Mouse (Mus musculus) limb, embryonic 13.5 days (tissue): ENCODE data around the gene Ugt8a. TPM values are rescaled to one million over a fixed set of nuclear protein-coding genes. Genes with fewer than 3 reads are reported as not detected.

Source experiments
- ATAC-seq: fragments of 200-750 bp; cut with Nextera tagmentation; 2 replicates; pipeline ENCODE4 v1.8.0; 2017; ENCODE audit warnings: low read depth, moderate number of reproducible peaks, moderate TSS enrichment; ENCODE audit not compliant: low FRiP score
- H3K27ac ChIP-seq: fragments of 300-500 bp; sonication (generic); 2 replicates; pipeline ENCODE4 v1.5.1; 2015; ENCODE audit warnings: inconsistent platforms, mild to moderate bottlenecking, moderate library complexity
- H3K27me3 ChIP-seq: fragments of 300-500 bp; sonication (generic); 2 replicates; pipeline ENCODE4 v1.6.1; 2015; ENCODE audit warnings: mild to moderate bottlenecking, inconsistent platforms
- H3K36me3 ChIP-seq: fragments of 300-500 bp; sonication (generic); 2 replicates; pipeline ENCODE4 v1.6.1; 2015; ENCODE audit warnings: inconsistent platforms, mild to moderate bottlenecking, moderate library complexity
- H3K4me1 ChIP-seq: fragments of 300-500 bp; sonication (generic); 2 replicates; pipeline ENCODE4 v1.6.1; 2015; ENCODE audit warnings: inconsistent platforms
- H3K4me2 ChIP-seq: fragments of 300-500 bp; sonication (generic); replicated peaks from 2 replicates; pipeline ENCODE4 v1.6.1; 2015; ENCODE audit warnings: inconsistent platforms, mild to moderate bottlenecking, moderate library complexity
- H3K4me3 ChIP-seq: fragments of 300-500 bp; sonication (generic); 2 replicates; pipeline ENCODE4 v1.5.1; 2015; ENCODE audit warnings: moderate library complexity, mild to moderate bottlenecking, inconsistent platforms
- H3K9ac ChIP-seq: fragments of 300-500 bp; sonication (generic); 2 replicates; pipeline ENCODE4 v1.6.1; 2015; ENCODE audit warnings: mild to moderate bottlenecking, inconsistent platforms
- H3K9me3 ChIP-seq: fragments of 300-500 bp; sonication (generic); 2 replicates; pipeline ENCODE4 v1.6.1; 2016; ENCODE audit warnings: inconsistent platforms
- WGBS: fragments of 180-500 bp; shearing (Covaris S2); methylation state at CpG from one replicate; pipeline ENCODE4 v1.1.7; 2015; 5-methylcytosine and 5-hydroxymethylcytosine counted together
- polyA plus RNA-seq: library from polyadenylated mRNA; unstranded; fragments of >200 nt; fragmentation: Nextera tagmentation; extraction: Ambion mirVana; gene quantifications from 2 replicates; pipeline ENCODE4 v1.2.1, GENCODE M21; 2015

The Ugt8a gene
- 0.29 and 0.47 TPM in 2 replicates for polyA plus RNA-seq

DNA sequence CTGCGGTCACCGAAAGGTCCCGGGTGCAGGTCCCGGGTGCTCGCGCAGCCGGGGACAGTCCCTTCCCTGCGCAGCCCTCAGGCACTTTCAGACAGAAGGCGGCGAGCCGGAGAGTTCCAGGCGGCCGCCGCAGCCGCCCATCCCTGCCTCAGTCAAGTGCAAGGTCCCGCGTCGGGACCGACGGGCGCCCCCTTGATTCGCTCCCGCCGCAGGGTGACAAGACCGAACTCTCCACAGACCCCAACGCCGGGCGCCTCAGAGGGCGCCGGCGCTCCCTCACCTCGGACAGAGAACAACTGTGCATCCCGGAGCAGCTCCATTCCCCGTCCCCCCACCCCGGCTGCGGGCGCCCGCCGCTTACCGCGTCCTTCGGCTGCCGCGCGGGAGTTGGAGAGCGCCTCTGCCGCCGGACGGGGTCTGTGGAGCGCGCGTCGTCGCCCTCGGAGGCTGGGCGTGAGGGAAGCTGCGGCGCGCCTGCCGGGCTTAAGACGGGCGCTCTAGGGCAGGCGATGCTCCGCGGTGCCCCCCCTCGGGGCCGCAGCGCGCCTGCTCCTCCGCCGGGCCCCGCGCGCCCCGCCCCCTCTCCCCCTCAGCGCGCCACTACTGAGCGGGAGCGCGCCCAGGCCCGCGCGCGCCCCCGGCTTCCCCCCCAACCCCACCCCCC, at the start of gene Ugt8a:
Ugt8a (minus strand) TSS at position 528 of the 664 bp plus-strand sequence.
- H3K9ac ChIP-seq: peak within 1 kb of the TSS; percentile 57
- ATAC-seq: peak; percentile 72

DNA sequence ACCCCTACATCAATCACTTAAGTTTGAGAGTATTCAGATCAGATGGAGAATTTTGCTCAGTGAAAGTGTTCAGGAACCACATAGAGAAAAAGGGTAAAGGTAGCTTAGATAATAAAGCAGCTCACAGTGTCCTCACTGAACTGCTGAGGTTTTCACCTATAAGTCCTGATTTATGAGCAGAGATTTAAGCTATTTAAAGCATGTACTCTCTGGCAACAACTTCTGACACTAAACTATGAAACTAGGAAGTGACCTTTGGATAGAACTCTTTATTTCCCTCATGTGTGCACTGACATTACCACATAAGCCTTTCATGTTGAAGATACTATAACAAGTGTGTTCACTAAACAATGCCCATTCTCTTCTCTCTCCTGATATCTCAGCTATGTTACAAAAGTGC, 48.2 kb upstream of the Ugt8a start:
- no peak overlapping the region for H3K4me3 ChIP-seq
- no peak overlapping the region for H3K9ac ChIP-seq
- H3K27me3 ChIP-seq: no peaks in the 10 kb centered on the region
- ATAC-seq: no peak
- H3K9me3 ChIP-seq: no peaks in the 10 kb centered on the region
- H3K4me2 ChIP-seq: no peak overlapping the region
- no peak overlapping the region for H3K27ac ChIP-seq
- H3K36me3 ChIP-seq: no peaks in the 10 kb centered on the region
- H3K4me1 ChIP-seq: peaks cover 6% of the 10 kb centered on the region

More for the DNA sequence above, at the start of gene Ugt8a:
- WGBS: under 1% methylated on average over 65 of the region's 85 CpGs
- H3K4me3 ChIP-seq: peak within 1 kb of the TSS; percentile 60
- H3K4me1 ChIP-seq: peaks cover 12% of the 10 kb centered on the region
- H3K27me3 ChIP-seq: peaks cover 52% of the 10 kb centered on the region
- H3K9me3 ChIP-seq: no peaks in the 10 kb centered on the region
- peak within 1 kb of the TSS; percentile 96 for H3K4me2 ChIP-seq
- no peaks in the 10 kb centered on the region for H3K36me3 ChIP-seq
- H3K27ac ChIP-seq: no peak within 1 kb of the TSS

DNA sequence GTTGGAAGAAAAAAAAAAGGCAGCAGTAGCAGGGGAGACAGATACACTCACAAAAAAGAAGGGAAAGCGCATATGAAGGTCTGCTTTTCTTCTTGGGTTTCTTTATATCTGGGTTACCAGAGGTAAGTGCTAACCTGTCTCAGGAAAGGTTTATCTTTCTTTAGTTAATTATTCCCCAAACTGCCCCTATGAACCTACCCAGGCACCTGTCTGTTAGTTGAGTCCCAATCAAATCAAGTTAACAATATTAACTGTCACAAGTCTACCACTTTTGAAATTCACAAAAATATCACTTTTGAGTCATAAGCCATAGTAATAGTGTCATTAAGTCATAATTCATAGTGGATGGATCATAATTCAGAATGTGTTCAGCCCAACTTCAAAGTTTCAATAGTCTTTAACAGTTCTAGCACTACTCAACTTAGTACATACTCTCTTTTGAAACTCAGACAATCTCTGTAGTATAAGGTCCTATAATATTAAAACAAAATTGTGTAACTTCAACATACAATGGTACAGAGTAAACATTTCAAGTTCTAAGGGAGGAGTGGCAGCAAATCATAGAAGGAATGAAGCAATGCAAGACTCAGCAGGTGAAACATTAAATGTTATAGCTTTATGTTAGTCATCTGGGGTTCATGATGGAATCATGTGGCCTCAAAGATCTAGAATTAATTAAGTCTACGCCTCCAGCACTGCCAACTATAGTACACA, 45.4 kb upstream of the Ugt8a start:
- Histone ChIP-seq H3K27me3 (no peaks in the 10 kb centered on the region), H3K27ac (no peak overlapping the region), H3K9me3 (no peaks in the 10 kb centered on the region), H3K9ac (no peak overlapping the region), H3K4me3 (no peak overlapping the region), H3K36me3 (no peaks in the 10 kb centered on the region), H3K4me2 (no peak overlapping the region), H3K4me1 (peaks cover 3% of the 10 kb centered on the region)
- 86% methylated on average over 2 of the region's 2 CpGs for WGBS
- no peak for ATAC-seq

DNA sequence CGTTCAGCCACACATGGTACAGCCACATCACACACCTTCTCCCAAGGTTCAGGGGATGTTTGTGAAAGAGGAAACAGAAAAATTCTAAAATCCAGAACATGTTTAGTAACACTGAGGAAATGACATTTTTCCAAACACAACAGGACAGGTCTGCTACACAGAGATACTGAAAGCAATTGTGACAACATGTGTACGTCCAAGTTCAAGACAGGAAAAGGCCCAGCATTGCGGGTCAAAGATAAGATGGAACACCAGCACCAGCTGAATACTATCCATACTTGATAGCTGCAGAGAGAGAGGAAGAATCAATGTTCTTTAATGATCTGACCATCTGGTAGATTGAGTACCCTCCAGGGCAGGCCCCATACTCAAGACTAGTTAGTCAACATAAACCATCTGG, 41.1 kb upstream of the Ugt8a start:
- no peak for ATAC-seq
- Histone ChIP-seq H3K36me3 (no peaks in the 10 kb centered on the region), H3K4me2 (no peak overlapping the region), H3K9ac (no peak overlapping the region), H3K27ac (no peak overlapping the region), H3K4me3 (no peak overlapping the region), H3K27me3 (no peaks in the 10 kb centered on the region), H3K4me1 (no peaks in the 10 kb centered on the region), H3K9me3 (no peaks in the 10 kb centered on the region)
- 86% methylated on average over 3 of the region's 3 CpGs for WGBS

DNA sequence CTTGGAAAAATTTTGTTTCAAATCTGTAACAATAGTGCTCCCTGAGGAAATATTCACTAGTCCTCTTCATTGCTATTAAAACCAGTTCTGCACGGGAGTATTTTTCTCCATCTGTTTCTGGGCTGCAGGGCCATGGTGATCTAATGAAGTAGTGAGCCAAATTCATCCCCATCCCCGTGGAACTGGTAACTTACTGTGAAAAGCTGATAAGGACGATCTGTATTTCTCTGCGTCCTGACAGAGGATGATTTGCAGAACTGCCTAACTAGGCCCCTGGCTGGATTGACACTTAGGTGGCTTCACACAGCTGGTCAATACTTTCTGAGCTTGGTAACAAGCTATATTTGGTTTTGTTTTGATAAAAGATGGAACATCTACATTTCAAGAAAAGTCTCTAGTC, 37.5 kb upstream of the Ugt8a start:
- Histone ChIP-seq H3K4me3 (no peak overlapping the region), H3K4me2 (no peak overlapping the region), H3K9me3 (no peaks in the 10 kb centered on the region), H3K27me3 (no peaks in the 10 kb centered on the region), H3K4me1 (no peaks in the 10 kb centered on the region), H3K9ac (no peak overlapping the region), H3K27ac (no peak overlapping the region), H3K36me3 (no peaks in the 10 kb centered on the region)
- no peak for ATAC-seq
- WGBS: 58% methylated on average over 4 of the region's 4 CpGs

DNA sequence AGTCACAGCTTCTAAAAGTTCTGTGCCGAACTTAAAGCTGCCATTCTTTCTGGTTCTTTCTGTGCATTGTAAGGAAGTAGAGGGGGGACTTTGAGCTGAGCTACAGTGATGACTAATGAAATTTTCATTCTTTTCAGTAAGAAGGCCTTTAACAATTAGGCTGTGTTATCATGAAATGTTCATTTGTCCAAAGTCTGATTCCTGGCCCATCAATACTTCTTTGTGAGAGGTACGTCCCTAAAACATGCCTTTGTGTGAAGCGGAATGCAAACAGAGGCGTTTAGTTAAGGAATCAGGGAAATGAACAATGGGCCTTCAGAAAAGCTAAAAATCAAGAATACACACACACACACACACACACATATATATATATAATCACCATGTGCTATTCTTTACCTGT, 31.0 kb upstream of the Ugt8a start:
- no peak overlapping the region for H3K4me3 ChIP-seq
- no peaks in the 10 kb centered on the region for H3K27me3 ChIP-seq
- H3K4me2 ChIP-seq: no peak overlapping the region
- no peaks in the 10 kb centered on the region for H3K36me3 ChIP-seq
- H3K27ac ChIP-seq: no peak overlapping the region
- no peak overlapping the region for H3K9ac ChIP-seq
- no peak for ATAC-seq
- no peaks in the 10 kb centered on the region for H3K4me1 ChIP-seq
- no peaks in the 10 kb centered on the region for H3K9me3 ChIP-seq
- 78% methylated on average over 4 of the region's 4 CpGs for WGBS

DNA sequence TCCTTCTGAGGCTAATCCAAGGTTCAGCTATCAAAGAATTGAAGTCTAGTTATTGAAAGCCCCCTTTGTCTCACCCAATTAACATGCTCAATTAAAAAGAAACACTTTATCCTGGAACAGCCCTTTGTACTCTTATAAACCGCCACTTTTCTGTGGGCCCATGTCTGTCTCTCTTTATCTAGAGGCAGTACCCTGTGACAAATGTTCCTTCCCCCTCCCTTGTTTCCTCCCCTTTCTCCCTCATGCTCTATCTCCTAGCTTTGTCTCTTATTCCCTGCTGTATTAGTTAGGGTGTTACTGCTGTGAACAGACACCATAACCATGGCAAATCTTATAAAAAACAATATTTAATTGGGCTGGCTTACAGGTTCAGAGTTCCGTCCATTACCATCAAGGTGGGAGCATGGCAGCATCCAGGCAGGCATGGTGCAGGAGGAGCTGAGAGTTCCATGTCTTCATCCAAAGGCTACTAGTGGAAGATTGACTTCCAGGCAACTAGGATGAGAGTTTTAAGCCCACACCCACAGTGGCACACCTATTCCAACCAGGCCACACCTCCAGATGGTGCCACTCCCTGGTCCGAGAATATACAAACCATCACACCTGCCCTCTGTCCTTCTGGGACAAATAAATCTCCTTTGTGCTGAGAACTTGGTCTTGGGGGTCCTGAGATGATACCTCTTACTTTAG, 17.9 kb upstream of the Ugt8a start:
- 84% methylated on average over 3 of the region's 3 CpGs for WGBS
- no peak for ATAC-seq
- H3K27me3 ChIP-seq: no peaks in the 10 kb centered on the region

DNA sequence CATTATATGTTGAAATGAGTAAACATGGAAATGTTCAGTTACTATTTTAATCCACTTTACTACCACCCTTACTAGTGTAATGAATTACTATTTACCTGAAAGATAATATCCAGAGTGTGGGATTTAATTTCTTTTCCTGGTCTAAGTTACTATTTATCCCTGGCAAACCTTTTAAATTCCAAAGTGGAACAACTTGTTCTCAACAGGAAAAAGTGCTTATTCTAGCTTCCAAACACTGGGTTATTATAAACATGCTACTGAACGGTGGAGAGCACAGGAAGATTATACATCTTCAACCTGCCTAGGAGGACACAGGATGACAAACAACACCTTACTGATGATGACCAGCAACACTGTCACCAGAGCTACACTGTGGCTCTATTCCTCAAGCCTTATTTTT, 16.5 kb upstream of the Ugt8a start:
- no peak for ATAC-seq
- 63% methylated on average over 1 of the region's 1 CpGs for WGBS
- no peaks in the 10 kb centered on the region for H3K9me3 ChIP-seq
- no peak overlapping the region for H3K4me3 ChIP-seq
- H3K4me1 ChIP-seq: no peaks in the 10 kb centered on the region
- no peak overlapping the region for H3K27ac ChIP-seq
- H3K36me3 ChIP-seq: no peaks in the 10 kb centered on the region
- no peak overlapping the region for H3K4me2 ChIP-seq
- H3K9ac ChIP-seq: no peak overlapping the region
- H3K27me3 ChIP-seq: no peaks in the 10 kb centered on the region

More for the DNA sequence above, 17.9 kb upstream of the Ugt8a start:
- H3K4me3 ChIP-seq: no peak overlapping the region
- H3K36me3 ChIP-seq: no peaks in the 10 kb centered on the region
- no peak overlapping the region for H3K27ac ChIP-seq
- no peaks in the 10 kb centered on the region for H3K9me3 ChIP-seq
- H3K4me2 ChIP-seq: no peak overlapping the region
- no peak overlapping the region for H3K9ac ChIP-seq
- no peaks in the 10 kb centered on the region for H3K4me1 ChIP-seq

DNA sequence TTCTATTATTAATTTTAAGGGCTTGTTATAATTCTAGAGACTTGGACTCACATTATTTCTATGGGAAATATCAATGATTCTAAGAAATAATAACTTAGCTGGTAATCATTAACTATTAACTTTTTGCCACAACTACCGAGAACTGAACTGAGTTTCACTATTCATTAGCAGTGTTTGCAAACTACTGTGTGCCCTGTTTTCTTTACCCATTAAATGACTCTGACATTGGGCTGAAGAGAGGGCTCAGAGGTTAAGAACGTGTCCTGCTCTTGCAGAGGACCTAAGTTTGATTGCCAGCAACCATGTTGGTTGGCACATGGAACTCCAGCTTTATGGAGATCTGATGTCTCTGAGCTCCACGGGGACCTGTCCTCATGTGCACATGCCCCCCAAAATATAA, 2.4 kb upstream of the Ugt8a start:
- peaks cover 12% of the 10 kb centered on the region for H3K4me1 ChIP-seq
- peaks cover 45% of the 10 kb centered on the region for H3K27me3 ChIP-seq
- no peaks in the 10 kb centered on the region for H3K9me3 ChIP-seq
- no peak for ATAC-seq
- H3K27ac ChIP-seq: no peak overlapping the region
- no peak overlapping the region for H3K4me2 ChIP-seq
- no peak overlapping the region for H3K9ac ChIP-seq
- no peak overlapping the region for H3K4me3 ChIP-seq
- 74% methylated on average over 3 of the region's 3 CpGs for WGBS
- H3K36me3 ChIP-seq: no peaks in the 10 kb centered on the region

DNA sequence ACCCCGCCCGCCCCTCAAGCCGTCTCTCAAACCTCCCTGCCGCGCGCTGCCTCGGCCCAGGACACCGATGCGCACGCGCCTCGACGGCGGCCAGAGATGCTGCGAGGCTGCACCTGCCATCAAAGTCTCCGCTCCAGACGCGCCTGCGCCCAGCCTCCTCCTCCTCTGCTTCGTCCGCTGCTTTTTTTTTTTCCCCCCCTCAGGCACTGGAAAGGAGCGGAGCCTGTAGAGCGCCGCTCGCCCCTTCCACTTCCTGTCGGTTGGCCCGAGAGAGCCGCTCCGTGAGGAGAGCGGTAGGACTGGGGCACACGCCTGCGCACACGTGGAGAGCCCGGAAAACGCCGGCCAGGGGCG, 314 bp upstream of the Ugt8a start:
- Histone ChIP-seq H3K4me1 (peaks cover 12% of the 10 kb centered on the region), H3K36me3 (no peaks in the 10 kb centered on the region), H3K9me3 (no peaks in the 10 kb centered on the region), H3K27me3 (peaks cover 55% of the 10 kb centered on the region), H3K27ac (no peak overlapping the region), H3K9ac (no peak overlapping the region), H3K4me2 (peak overlapping the region; percentile 96), H3K4me3 (peak overlapping the region; percentile 60)
- under 1% methylated on average over 30 of the region's 37 CpGs for WGBS
- peak; percentile 38; the same call in 1 of the 2 replicates for ATAC-seq

DNA sequence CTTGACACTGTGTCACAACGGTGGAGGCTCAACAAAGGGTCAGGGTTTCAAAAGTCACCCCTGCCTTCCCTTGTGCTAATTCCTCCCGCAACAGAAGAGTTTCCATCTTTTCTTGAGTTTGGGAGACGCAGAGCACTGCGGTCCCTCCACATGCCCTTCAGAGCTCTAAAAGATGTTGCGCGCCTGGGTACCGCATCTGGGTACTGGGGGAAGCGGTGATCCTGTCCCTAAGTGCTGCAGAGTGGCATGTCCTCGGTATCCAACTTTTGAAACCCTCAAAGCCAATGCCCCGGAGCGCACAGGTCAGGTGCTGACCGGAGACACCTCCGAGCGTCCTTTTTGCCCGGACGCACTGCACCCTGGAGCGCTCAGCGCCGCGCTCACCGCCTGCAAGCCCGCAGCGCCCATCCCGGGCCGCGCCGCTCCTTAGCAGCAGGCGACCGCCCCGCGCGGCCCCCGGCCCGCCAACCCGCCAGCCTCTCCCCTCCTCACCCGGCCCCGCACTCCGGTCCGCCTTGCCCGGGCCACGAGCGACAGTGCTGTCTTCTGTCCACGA, 805 bp downstream of the Ugt8a start:
- H3K9ac ChIP-seq: peak overlapping the region; percentile 57
- WGBS: 2% methylated on average over 41 of the region's 43 CpGs
- H3K4me1 ChIP-seq: peaks cover 12% of the 10 kb centered on the region
- H3K4me2 ChIP-seq: peak overlapping the region; percentile 96
- no peaks in the 10 kb centered on the region for H3K36me3 ChIP-seq
- ATAC-seq: peak; percentile 62
- peak overlapping the region; percentile 60 for H3K4me3 ChIP-seq
- peaks cover 52% of the 10 kb centered on the region for H3K27me3 ChIP-seq
- no peaks in the 10 kb centered on the region for H3K9me3 ChIP-seq
- H3K27ac ChIP-seq: no peak overlapping the region

DNA sequence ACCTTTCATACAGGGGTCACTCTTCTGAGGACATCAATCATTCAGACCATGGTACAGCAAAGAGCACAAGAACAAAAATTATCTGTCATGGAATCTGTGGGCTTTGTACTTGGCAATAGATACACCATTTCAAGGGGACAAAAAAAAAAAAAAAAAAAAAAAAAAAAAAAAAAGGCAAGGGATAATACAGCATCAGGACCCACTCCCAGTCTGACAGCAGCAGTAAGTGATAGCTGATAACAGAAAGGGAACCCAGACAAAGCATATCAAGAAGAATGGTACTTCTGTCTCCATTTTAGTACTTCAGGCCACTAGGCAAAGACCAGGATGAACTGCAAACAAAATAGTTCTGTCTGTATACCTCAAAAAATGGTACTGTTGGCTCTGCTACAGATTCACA, 2.6 kb downstream of the Ugt8a start:
- no peaks in the 10 kb centered on the region for H3K9me3 ChIP-seq
- H3K4me2 ChIP-seq: no peak overlapping the region
- H3K4me3 ChIP-seq: no peak overlapping the region
- H3K36me3 ChIP-seq: no peaks in the 10 kb centered on the region
- H3K27ac ChIP-seq: no peak overlapping the region
- H3K9ac ChIP-seq: no peak overlapping the region
- ATAC-seq: no peak
- peaks cover 48% of the 10 kb centered on the region for H3K27me3 ChIP-seq
- peaks cover 12% of the 10 kb centered on the region for H3K4me1 ChIP-seq
